Mouse (Mus musculus) 3T3-L1 (cell line): ENCODE data around the gene Nol11.
"Not testable (repeated sequence)": the region's sequence is repeated elsewhere in the genome, so short reads cannot be mapped to it uniquely, and the experiment has no call there.

ENCODE experiments used
- DNase-seq: peaks from one replicate; pipeline ENCODE4 v3.0.0-alpha.2; 2015; ENCODE audit warnings: low read depth, low spot score

Nol11 gene

GRCm38 (mm10) chr11:107156977-107157642 is 32.1 kb downstream of the Nol11 start:
- peak; percentile 94 for DNase-seq

GRCm38 (mm10) chr11:107155292-107155691 is 33.9 kb downstream of the Nol11 start:
- peak; percentile 32 for DNase-seq

GRCm38 (mm10) chr11:107154431-107154830 is 34.8 kb downstream of the Nol11 start:
- DNase-seq = no peak

- DNase-seq = no peak
Measured at GRCm38 (mm10) chr11:107153645-107154044, 35.5 kb downstream of the Nol11 start.

- DNase-seq = no peak
Measured at GRCm38 (mm10) chr11:107151809-107152208, 37.4 kb downstream of the Nol11 start.

- DNase-seq = not testable (repeated sequence)
Measured at GRCm38 (mm10) chr11:107143956-107144355, 45.2 kb downstream of the Nol11 start.

- no peak for DNase-seq
Measured at GRCm38 (mm10) chr11:107142382-107142781, 46.8 kb downstream of the Nol11 start.

GRCm38 (mm10) chr11:107140756-107141155 is 48.4 kb downstream of the Nol11 start:
- DNase-seq = no peak

GRCm38 (mm10) chr11:107138633-107139032 is 50.5 kb downstream of the Nol11 start:
- DNase-seq = peak; percentile 39

GRCm38 (mm10) chr11:107137593-107137992 is 51.6 kb downstream of the Nol11 start:
- no peak for DNase-seq

- DNase-seq = not testable (repeated sequence)
Measured at GRCm38 (mm10) chr11:107136458-107136857, 52.7 kb downstream of the Nol11 start.

- DNase-seq = no peak
Measured at GRCm38 (mm10) chr11:107135741-107136140, 53.4 kb downstream of the Nol11 start.

- DNase-seq = peak; percentile 68
Measured at GRCm38 (mm10) chr11:107132426-107132825, 56.8 kb downstream of the Nol11 start.

- peak; percentile 83 for DNase-seq
Measured at GRCm38 (mm10) chr11:107131749-107132421, 57.3 kb downstream of the Nol11 start, which contains the start of gene Bptf. Gene Bptf, minus strand, starts transcription at chr11:107132127.

GRCm38 (mm10) chr11:107130879-107131748 is 58.1 kb downstream of the Nol11 start:
- peak; percentile 68 for DNase-seq

- peak; percentile 33 for DNase-seq
Measured at GRCm38 (mm10) chr11:107130221-107130788, 58.9 kb downstream of the Nol11 start.

GRCm38 (mm10) chr11:107129641-107130040 is 59.5 kb downstream of the Nol11 start:
- no peak for DNase-seq

- not testable (repeated sequence) for DNase-seq
Measured at GRCm38 (mm10) chr11:107126716-107127115, 62.5 kb downstream of the Nol11 start.

- DNase-seq = no peak
Measured at GRCm38 (mm10) chr11:107125011-107125410, 64.2 kb downstream of the Nol11 start.

GRCm38 (mm10) chr11:107124327-107124731 is 64.9 kb downstream of the Nol11 start:
- peak; percentile 86 for DNase-seq

GRCm38 (mm10) chr11:107117789-107118188 is 71.4 kb downstream of the Nol11 start:
- DNase-seq = no peak
